Mouse (Mus musculus) hindbrain, embryonic 15.5 days (tissue): ENCODE results near the gene Cldnd1. TPM values are rescaled to one million over a fixed set of nuclear protein-coding genes. Genes with fewer than 3 reads are reported as not detected.

Source experiments
- ATAC-seq: fragments of 200-750 bp; cut with Nextera tagmentation; 2 replicates; pipeline ENCODE4 v1.8.0; 2017; ENCODE audit warnings: low read depth, moderate number of reproducible peaks, moderate TSS enrichment; ENCODE audit not compliant: low FRiP score
- H3K27ac ChIP-seq: fragments of 300-500 bp; sonication (generic); replicated peaks from 2 replicates; pipeline ENCODE4 v1.5.1; 2015; ENCODE audit warnings: mild to moderate bottlenecking, inconsistent platforms
- H3K27me3 ChIP-seq: fragments of 300-500 bp; sonication (generic); 2 replicates; pipeline ENCODE4 v1.6.1; 2015; ENCODE audit warnings: control low read depth, inconsistent platforms
- H3K36me3 ChIP-seq: fragments of 300-500 bp; sonication (generic); 2 replicates; pipeline ENCODE4 v1.6.1; 2015; ENCODE audit warnings: control low read depth, inconsistent platforms
- H3K4me1 ChIP-seq: fragments of 300-500 bp; sonication (generic); replicated peaks from 2 replicates; pipeline ENCODE4 v1.6.1; 2015; ENCODE audit warnings: control low read depth, inconsistent platforms
- H3K4me2 ChIP-seq: fragments of 300-500 bp; sonication (generic); 2 replicates; pipeline ENCODE4 v1.6.1; 2015; ENCODE audit warnings: moderate library complexity, mild to moderate bottlenecking, inconsistent platforms
- H3K4me3 ChIP-seq: fragments of 300-500 bp; sonication (generic); 2 replicates; pipeline ENCODE4 v1.5.1; 2015; ENCODE audit warnings: mild to moderate bottlenecking, inconsistent platforms
- H3K9ac ChIP-seq: fragments of 300-500 bp; sonication (generic); 2 replicates; pipeline ENCODE4 v1.6.1; 2015; ENCODE audit warnings: inconsistent platforms
- H3K9me3 ChIP-seq: fragments of 300-500 bp; sonication (generic); 2 replicates; pipeline ENCODE4 v1.6.1; 2016; ENCODE audit warnings: control low read depth, inconsistent platforms
- WGBS: fragments of 180-500 bp; shearing (Covaris S2); methylation state at CpG from one replicate; pipeline ENCODE4 v1.1.7; 2015; 5-methylcytosine and 5-hydroxymethylcytosine counted together
- polyA plus RNA-seq: library from polyadenylated mRNA; unstranded; fragments of >200 nt; fragmentation: Nextera tagmentation; extraction: Ambion mirVana; gene quantifications from 2 replicates; pipeline ENCODE4 v1.2.1, GENCODE M21; 2015

Cldnd1 gene
- polyA plus RNA-seq, 1 experiment from 2014 or later, result 148 TPM

- WGBS, result 65% methylated on average over 4 of the region's 4 CpGs
- Histone ChIP-seq H3K27me3 (no peaks in the 10 kb centered on the region), H3K4me3 (no peak overlapping the region), H3K9me3 (no peaks in the 10 kb centered on the region), H3K4me1 (no peaks in the 10 kb centered on the region), H3K27ac (no peak overlapping the region), H3K4me2 (no peak overlapping the region), H3K36me3 (no peaks in the 10 kb centered on the region), H3K9ac (no peak overlapping the region)
- no peak for ATAC-seq
These were observed 12.7 kb upstream of the Cldnd1 start for GRCm38 (mm10) chr16:58715018-58715417.

- H3K4me3 ChIP-seq, result no peak within 1 kb of the TSS
- ATAC-seq, result no peak
- 94% methylated on average over 7 of the region's 7 CpGs for WGBS
These were observed 9.0 kb upstream of the Cldnd1 start, which contains the start of gene Gpr15 for GRCm38 (mm10) chr16:58718666-58719120. Gpr15 (minus strand) TSS chr16:58719070.

DNA sequence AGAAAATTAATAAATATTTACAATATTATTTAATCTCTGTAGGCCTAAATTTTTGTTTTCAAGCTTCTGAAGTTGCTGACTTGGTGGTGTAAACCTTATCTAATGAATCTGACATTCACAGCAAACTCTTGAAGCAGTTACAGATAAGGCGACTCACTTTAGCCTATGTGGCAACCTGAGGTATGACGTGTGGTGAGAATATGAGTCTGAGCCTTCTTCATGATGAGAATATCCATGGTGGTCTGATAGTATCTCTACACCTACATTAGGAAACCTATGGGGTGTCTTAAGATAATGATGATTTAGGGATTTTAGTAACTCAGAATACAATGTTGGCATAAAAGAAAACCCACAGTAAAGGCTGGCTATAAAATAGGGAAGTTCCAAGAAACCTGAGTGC, 5.4 kb upstream of the Cldnd1 start:
- no peaks in the 10 kb centered on the region for H3K36me3 ChIP-seq
- no peak overlapping the region for H3K9ac ChIP-seq
- H3K27ac ChIP-seq, result no peak overlapping the region
- H3K4me2 ChIP-seq, result no peak overlapping the region
- H3K4me3 ChIP-seq, result no peak overlapping the region
- no peak for ATAC-seq
- H3K9me3 ChIP-seq, result no peaks in the 10 kb centered on the region
- no peaks in the 10 kb centered on the region for H3K4me1 ChIP-seq
- no peaks in the 10 kb centered on the region for H3K27me3 ChIP-seq
- WGBS, result 96% methylated on average over 2 of the region's 2 CpGs

More at GRCm38 (mm10) chr16:58718666-58719120, 9.0 kb upstream of the Cldnd1 start, which contains the start of gene Gpr15:
- H3K9ac ChIP-seq, result no peak within 1 kb of the TSS
- H3K27ac ChIP-seq, result no peak within 1 kb of the TSS
- H3K27me3 ChIP-seq, result no peaks in the 10 kb centered on the region
- no peaks in the 10 kb centered on the region for H3K36me3 ChIP-seq
- H3K9me3 ChIP-seq, result no peaks in the 10 kb centered on the region
- H3K4me2 ChIP-seq, result no peak within 1 kb of the TSS
- no peaks in the 10 kb centered on the region for H3K4me1 ChIP-seq

DNA sequence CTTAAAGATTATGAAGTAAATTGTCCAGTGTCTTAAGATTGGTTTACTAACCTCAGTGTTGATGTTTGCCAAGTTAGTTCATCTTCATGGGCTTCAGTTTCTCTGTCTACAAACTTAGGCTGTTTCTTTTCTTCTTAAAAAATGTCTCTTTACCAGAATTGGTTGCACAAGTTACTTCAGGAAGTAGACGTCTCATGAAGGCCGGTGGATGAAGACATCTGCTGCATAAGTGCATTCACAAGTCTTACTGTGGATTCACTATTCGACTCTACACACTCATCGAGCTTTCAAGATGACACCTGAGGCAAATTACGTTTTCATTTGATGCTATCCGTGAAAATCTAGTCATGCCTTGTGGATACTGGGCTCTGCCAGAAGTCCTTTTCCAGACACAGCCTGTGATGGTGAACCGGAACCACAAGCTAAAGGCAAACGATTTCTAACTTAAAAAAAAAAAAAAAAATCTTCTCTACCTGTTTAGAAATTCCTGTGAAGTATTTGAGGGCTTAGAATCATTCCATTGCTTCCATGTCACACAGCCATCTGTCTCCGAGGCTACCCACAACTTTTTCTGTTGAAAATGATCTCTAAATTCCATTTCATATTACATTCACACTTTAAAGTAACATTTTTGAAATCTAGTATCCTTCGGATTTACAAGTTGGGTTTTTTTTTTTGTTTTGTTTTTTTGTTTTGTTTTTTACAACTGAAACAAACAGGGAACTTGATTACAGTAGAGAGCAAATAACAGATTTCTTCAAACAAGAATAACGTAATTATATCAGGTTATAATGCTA, 832 bp upstream of the Cldnd1 start:
- Histone ChIP-seq H3K27ac (no peak overlapping the region), H3K27me3 (no peaks in the 10 kb centered on the region), H3K4me3 (peak overlapping the region; percentile 83), H3K4me2 (peak overlapping the region; percentile 60), H3K4me1 (peaks cover 12% of the 10 kb centered on the region), H3K36me3 (peaks cover 15% of the 10 kb centered on the region), H3K9ac (no peak overlapping the region), H3K9me3 (no peaks in the 10 kb centered on the region)
- no peak for ATAC-seq
- 81% methylated on average over 11 of the region's 11 CpGs for WGBS

DNA sequence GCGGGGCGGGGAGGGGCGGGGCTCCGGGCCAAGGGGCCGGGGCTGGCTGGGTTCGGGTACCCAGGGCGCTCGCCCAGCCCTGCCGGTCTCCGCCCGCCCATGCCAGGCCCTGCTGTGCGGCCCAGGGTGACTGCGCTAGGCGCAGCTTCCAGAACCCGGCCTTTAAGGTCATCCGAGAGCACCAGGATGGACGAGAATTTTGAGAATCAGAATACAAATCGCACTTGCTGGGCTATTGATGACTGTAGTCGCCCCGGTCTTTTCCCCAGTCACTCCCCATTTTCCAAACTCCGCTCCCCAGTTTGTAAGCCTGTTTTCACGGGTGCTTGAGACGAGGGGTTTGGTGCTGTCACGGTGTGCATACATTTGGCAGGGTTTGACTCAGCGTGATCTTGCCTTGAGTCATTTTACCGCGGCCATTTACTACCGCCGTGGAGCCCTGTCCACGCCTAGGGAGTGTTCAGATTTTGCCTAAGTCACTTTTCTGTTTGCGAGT, 514 bp downstream of the Cldnd1 start:
- H3K9me3 ChIP-seq, result no peaks in the 10 kb centered on the region
- peaks cover 26% of the 10 kb centered on the region for H3K36me3 ChIP-seq
- H3K4me3 ChIP-seq, result peak overlapping the region; percentile 83
- peak overlapping the region; percentile 79 for H3K9ac ChIP-seq
- H3K27ac ChIP-seq, result peak overlapping the region; percentile 86
- H3K27me3 ChIP-seq, result no peaks in the 10 kb centered on the region
- ATAC-seq, result peak; percentile 92
- peaks cover 12% of the 10 kb centered on the region for H3K4me1 ChIP-seq
- under 1% methylated on average over 22 of the region's 31 CpGs for WGBS
- H3K4me2 ChIP-seq, result peak overlapping the region; percentile 60

DNA sequence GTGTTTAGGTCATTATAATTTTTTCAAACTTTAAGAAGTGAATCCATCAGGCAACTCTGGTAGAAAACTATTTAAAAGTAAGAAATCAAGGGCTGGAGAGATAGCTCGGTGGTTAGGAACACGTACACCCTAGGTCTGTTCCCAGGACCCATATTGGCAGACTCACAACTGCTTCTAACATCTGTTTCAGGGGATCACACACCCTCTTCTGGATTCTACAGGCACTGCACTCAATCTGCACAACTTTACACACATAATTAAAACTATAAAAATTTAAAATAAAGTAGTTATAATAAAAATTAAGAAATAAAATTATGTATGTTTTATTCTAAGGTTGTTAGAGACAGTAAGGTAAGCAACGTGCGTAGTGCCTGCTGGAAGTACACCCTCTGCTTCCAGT, 10.5 kb downstream of the Cldnd1 start:
- Histone ChIP-seq H3K27ac (no peak overlapping the region), H3K4me3 (no peak overlapping the region), H3K36me3 (peaks cover 18% of the 10 kb centered on the region)

DNA sequence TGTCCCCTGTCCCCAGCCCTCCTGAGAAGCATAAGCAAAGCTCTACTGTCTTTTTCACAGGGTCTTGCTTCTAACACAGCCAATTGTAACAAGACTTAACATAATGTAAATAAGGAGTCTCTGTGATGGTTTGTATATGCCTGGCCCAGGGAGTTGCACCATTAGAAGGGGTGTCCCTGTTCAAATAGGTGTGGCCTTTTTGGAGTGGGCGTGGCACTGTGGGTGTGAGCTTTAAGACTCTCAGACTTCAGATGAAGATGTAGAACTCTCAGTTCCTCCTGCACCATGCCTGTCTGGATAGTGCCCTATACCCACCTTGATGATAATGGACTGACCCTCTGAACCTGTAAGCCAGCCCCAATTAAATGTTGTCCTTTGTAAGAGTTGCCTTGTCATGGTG, 11.1 kb downstream of the Cldnd1 start:
- no peaks in the 10 kb centered on the region for H3K9me3 ChIP-seq
- ATAC-seq, result no peak
- no peak overlapping the region for H3K4me3 ChIP-seq
- no peak overlapping the region for H3K9ac ChIP-seq
- H3K4me1 ChIP-seq, result no peaks in the 10 kb centered on the region
- peaks cover 13% of the 10 kb centered on the region; the same call in 1 of the 2 replicates for H3K36me3 ChIP-seq
- no peak overlapping the region for H3K27ac ChIP-seq
- no peak overlapping the region for H3K4me2 ChIP-seq
- WGBS, result 93% methylated on average over 1 of the region's 1 CpGs
- H3K27me3 ChIP-seq, result no peaks in the 10 kb centered on the region

More for the DNA sequence above, 10.5 kb downstream of the Cldnd1 start:
- Histone ChIP-seq H3K9ac (no peak overlapping the region), H3K4me1 (no peaks in the 10 kb centered on the region), H3K9me3 (no peaks in the 10 kb centered on the region), H3K4me2 (no peak overlapping the region), H3K27me3 (no peaks in the 10 kb centered on the region)
- ATAC-seq, result no peak
- 83% methylated on average over 4 of the region's 4 CpGs for WGBS

DNA sequence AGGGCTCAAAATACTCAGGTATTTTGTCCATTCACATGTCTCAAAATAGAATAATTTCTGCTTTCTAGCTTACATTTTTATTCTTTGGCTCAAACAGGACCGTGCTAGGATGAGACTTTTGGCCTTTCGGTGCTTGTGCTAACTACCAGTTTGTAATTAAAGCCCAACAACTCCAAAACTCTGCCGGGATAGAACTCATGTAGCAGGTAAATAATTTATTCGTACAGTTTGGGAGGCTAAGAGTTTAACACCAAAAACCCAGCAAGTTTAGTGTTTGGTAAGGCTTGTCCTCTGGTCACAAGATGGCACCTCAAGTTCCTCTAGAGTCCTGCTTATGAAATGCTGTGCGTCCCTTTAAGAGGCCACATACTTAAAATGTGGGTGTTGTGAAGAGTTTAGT, 13.0 kb downstream of the Cldnd1 start:
- no peaks in the 10 kb centered on the region for H3K9me3 ChIP-seq
- ATAC-seq, result no peak
- H3K4me1 ChIP-seq, result no peaks in the 10 kb centered on the region
- H3K27ac ChIP-seq, result no peak overlapping the region
- H3K36me3 ChIP-seq, result no peaks in the 10 kb centered on the region
- no peak overlapping the region for H3K4me3 ChIP-seq
- H3K9ac ChIP-seq, result no peak overlapping the region
- no peak overlapping the region for H3K4me2 ChIP-seq
- H3K27me3 ChIP-seq, result no peaks in the 10 kb centered on the region
- 97% methylated on average over 5 of the region's 5 CpGs for WGBS

GRCm38 (mm10) chr16:58746715-58747114, 19.0 kb downstream of the Cldnd1 start:
- no peaks in the 10 kb centered on the region for H3K4me1 ChIP-seq
- no peak overlapping the region for H3K4me3 ChIP-seq
- H3K27ac ChIP-seq, result no peak overlapping the region
- H3K27me3 ChIP-seq, result no peaks in the 10 kb centered on the region
- H3K9me3 ChIP-seq, result no peaks in the 10 kb centered on the region
- 84% methylated on average over 4 of the region's 4 CpGs for WGBS
- H3K36me3 ChIP-seq, result no peaks in the 10 kb centered on the region
- H3K4me2 ChIP-seq, result no peak overlapping the region
- H3K9ac ChIP-seq, result no peak overlapping the region
- ATAC-seq, result no peak

- H3K9ac ChIP-seq, result no peak overlapping the region
- no peak for ATAC-seq
- H3K4me3 ChIP-seq, result no peak overlapping the region
- H3K27ac ChIP-seq, result no peak overlapping the region
- no peaks in the 10 kb centered on the region for H3K27me3 ChIP-seq
- no peaks in the 10 kb centered on the region for H3K4me1 ChIP-seq
- H3K36me3 ChIP-seq, result no peaks in the 10 kb centered on the region
- no peak overlapping the region for H3K4me2 ChIP-seq
- no peaks in the 10 kb centered on the region for H3K9me3 ChIP-seq
- WGBS, result 40% methylated on average over 1 of the region's 1 CpGs
These were observed 23.6 kb downstream of the Cldnd1 start for GRCm38 (mm10) chr16:58751314-58751713.

- Histone ChIP-seq H3K27ac (no peak overlapping the region), H3K9ac (no peak overlapping the region), H3K4me3 (no peak overlapping the region), H3K36me3 (no peaks in the 10 kb centered on the region), H3K9me3 (no peaks in the 10 kb centered on the region), H3K4me1 (no peaks in the 10 kb centered on the region), H3K27me3 (no peaks in the 10 kb centered on the region), H3K4me2 (no peak overlapping the region)
- ATAC-seq, result no peak
These were observed 28.5 kb downstream of the Cldnd1 start for GRCm38 (mm10) chr16:58756191-58756590.

DNA sequence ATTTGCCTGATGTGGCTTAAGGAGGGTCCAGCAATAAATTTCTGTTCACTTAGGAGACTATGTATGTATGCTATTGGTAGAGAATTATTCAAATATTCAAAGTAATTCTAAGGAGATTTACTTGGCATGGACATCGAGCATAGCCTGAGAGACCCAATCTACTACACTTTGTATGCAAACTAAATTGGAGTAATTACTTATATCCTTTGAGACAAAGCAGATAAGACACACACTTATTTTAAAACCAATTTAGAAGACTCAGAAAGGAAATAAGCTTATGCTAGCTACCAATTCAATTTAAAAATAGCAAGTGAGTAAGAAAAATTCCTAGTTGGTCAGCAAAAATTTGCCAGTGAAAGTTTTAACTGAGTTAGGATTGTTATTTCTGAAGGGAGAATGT, 35.4 kb downstream of the Cldnd1 start, which contains the start of gene Olfr172:
TSS of gene Olfr172 (minus strand) at position 101 of the 400 bp plus-strand sequence.
- Histone ChIP-seq H3K9me3 (no peaks in the 10 kb centered on the region), H3K4me3 (no peak within 1 kb of the TSS), H3K9ac (no peak within 1 kb of the TSS), H3K36me3 (no peaks in the 10 kb centered on the region), H3K27ac (no peak within 1 kb of the TSS), H3K4me1 (no peaks in the 10 kb centered on the region), H3K27me3 (no peaks in the 10 kb centered on the region), H3K4me2 (no peak within 1 kb of the TSS)
- no peak for ATAC-seq
- 67% methylated on average over 1 of the region's 1 CpGs for WGBS
